Mouse (Mus musculus) testis, adult 2 months (tissue): ENCODE data around the gene Dgki.

ENCODE experiments used
- CTCF ChIP-seq: fragments of 200-500 bp; IDR thresholded peaks from 2 replicates; pipeline ENCODE4 v1.5.1; 2012; ENCODE audit warnings: low read depth, mild to moderate bottlenecking, inconsistent platforms, low read length, moderate library complexity; ENCODE audit not compliant: control insufficient read depth, insufficient read depth, insufficient replicate concordance
- POLR2A ChIP-seq: fragments of 200-500 bp; IDR thresholded peaks from 2 replicates; pipeline ENCODE4 v1.6.1; 2012; ENCODE audit warnings: low read depth, mild to moderate bottlenecking, inconsistent platforms, low read length, moderate library complexity; ENCODE audit not compliant: control insufficient read depth

GRCm38 (mm10) chr6:37149196-37149595, 150.8 kb downstream of the Dgki start:
- TF ChIP-seq POLR2A (no peak), CTCF (no peak)
